Mouse (Mus musculus) hematopoietic stem cell, adult 5-6 weeks (primary cell): Measurements from ENCODE around the gene Zc3h18. TPM values are rescaled to one million over a fixed set of nuclear protein-coding genes. Genes with fewer than 3 reads are reported as not detected.

Experiments used
- ATAC-seq, 2 experiments: fragments of 125-278 bp in 1 of 2; replicated peaks in 1 of 2; 2 replicates each; pipeline ENCODE4 v1.8.0; 2016 to 2017; ENCODE audit warnings: inconsistent platforms in 2 of 2, mild to moderate bottlenecking in 2 of 2, moderate number of reproducible peaks in 2 of 2, low read depth in 1 of 2, moderate TSS enrichment in 1 of 2; ENCODE audit not compliant: low FRiP score in 2 of 2, poor library complexity in 2 of 2, severe bottlenecking in 2 of 2, insufficient read depth in 1 of 2, low TSS enrichment in 1 of 2
- total RNA-seq: library from RNA; stranded (forward); fragments of 172-1452, 232-1000 nt; gene quantifications from 2 replicates; pipeline ENCODE4 v1.2.3, GENCODE M21; 2017

Gene Zc3h18
- total RNA-seq, 1 experiment from 2014 or later: 73.6 TPM

GRCm38 (mm10) chr8:122369665-122370064, 6.7 kb upstream of the Zc3h18 start:
- ATAC-seq: peak; percentile 78 to 81

- ATAC-seq: no peak
These were observed 4.7 kb upstream of the Zc3h18 start for GRCm38 (mm10) chr8:122371706-122372105.

- ATAC-seq: no peak
These were observed 1.1 kb upstream of the Zc3h18 start for GRCm38 (mm10) chr8:122375320-122375719.

GRCm38 (mm10) chr8:122375751-122376364, 551 bp upstream of the Zc3h18 start:
- ATAC-seq: no peak

- ATAC-seq: no peak
These were observed 6.6 kb downstream of the Zc3h18 start for GRCm38 (mm10) chr8:122383039-122383438.

GRCm38 (mm10) chr8:122389357-122389756, 12.9 kb downstream of the Zc3h18 start:
- ATAC-seq: no peak

GRCm38 (mm10) chr8:122390758-122391157, 14.3 kb downstream of the Zc3h18 start:
- ATAC-seq: no peak

GRCm38 (mm10) chr8:122393717-122394116, 17.3 kb downstream of the Zc3h18 start:
- no peak for ATAC-seq

GRCm38 (mm10) chr8:122395291-122395690, 18.9 kb downstream of the Zc3h18 start:
- ATAC-seq: no peak

GRCm38 (mm10) chr8:122398186-122398585, 21.8 kb downstream of the Zc3h18 start:
- ATAC-seq: no peak

- no peak for ATAC-seq
These were observed 28.9 kb downstream of the Zc3h18 start for GRCm38 (mm10) chr8:122405146-122405805.

GRCm38 (mm10) chr8:122407678-122408077, 31.3 kb downstream of the Zc3h18 start:
- no peak for ATAC-seq

GRCm38 (mm10) chr8:122414311-122414710, 37.9 kb downstream of the Zc3h18 start:
- no peak for ATAC-seq

- ATAC-seq: peak; percentile 29 to 47; a peak in 2 of 4 replicates
These were observed 39.1 kb downstream of the Zc3h18 start for GRCm38 (mm10) chr8:122415554-122415953.

GRCm38 (mm10) chr8:122419881-122420555, 43.6 kb downstream of the Zc3h18 start:
- no peak for ATAC-seq

- ATAC-seq: no peak
These were observed 45.1 kb downstream of the Zc3h18 start, which contains the start of gene Il17c for GRCm38 (mm10) chr8:122421376-122422070. Gene Il17c (plus strand): TSS chr8:122422020.

GRCm38 (mm10) chr8:122423217-122423616, 46.8 kb downstream of the Zc3h18 start:
- no peak for ATAC-seq

GRCm38 (mm10) chr8:122423659-122424058, 47.2 kb downstream of the Zc3h18 start:
- no peak for ATAC-seq
